Mouse (Mus musculus): Measurements from ENCODE around the gene Abcc12. TPM values are rescaled to one million over a fixed set of nuclear protein-coding genes. Genes with fewer than 3 reads are reported as not detected.
A peak's percentile ranks its signal among the peaks of the same experiment; 100 is the strongest.

Gene Abcc12
- total and polyA plus RNA-seq, 2 experiments from 2014 or later: 0.57 to 0.62 TPM

DNA sequence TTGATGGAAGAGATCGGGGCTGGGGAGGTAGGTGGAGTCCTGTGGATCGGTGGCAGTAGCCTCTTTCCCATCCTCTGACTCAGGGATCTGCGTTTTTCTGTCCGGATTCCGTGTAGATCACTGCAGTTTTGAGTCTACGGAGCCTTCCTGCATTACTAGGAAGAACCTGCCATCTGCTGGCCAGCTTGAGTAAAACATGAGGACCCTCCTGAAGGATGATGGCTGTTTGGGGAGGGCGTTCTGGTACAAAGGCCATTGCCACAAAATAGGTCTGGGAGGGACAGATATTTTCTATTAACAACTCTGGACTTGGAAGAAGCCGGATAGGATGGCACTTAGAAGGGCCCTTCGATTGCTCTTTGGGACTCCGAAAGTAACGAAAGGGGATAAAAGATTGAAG is 4.6 kb upstream of the Abcc12 start:
- H3K4me1 ChIP-seq (ENCODE audit: insufficient read depth): no peaks in the 10 kb centered on the region
- WGBS: 3% methylated on average over 11 of the region's 11 CpGs
- no peaks in the 10 kb centered on the region for H3K27me3 ChIP-seq (ENCODE audit: insufficient read depth, low read length)
- peak; percentile 94 for TF ChIP-seq CTCF (IDR thresholded peaks at IDR 0.05; ENCODE audit: low read depth)
- H3K27ac ChIP-seq (ENCODE audit: low read depth, low read length): peak overlapping the region; percentile 71
- H3K4me2 ChIP-seq (ENCODE audit: low read depth): peak overlapping the region; percentile 53
- peak overlapping the region; percentile 49 for H3K9ac ChIP-seq
- H3K4me3 ChIP-seq (ENCODE audit: low read depth, low read length): peak overlapping the region; percentile 43
- no peaks in the 10 kb centered on the region for H3K36me3 ChIP-seq (ENCODE audit: insufficient read depth)
- no peaks in the 10 kb centered on the region for H3K9me3 ChIP-seq (ENCODE audit: low read length)
- peak; percentile 86 for ATAC-seq
- peak; percentile 94 for DNase-seq

DNA sequence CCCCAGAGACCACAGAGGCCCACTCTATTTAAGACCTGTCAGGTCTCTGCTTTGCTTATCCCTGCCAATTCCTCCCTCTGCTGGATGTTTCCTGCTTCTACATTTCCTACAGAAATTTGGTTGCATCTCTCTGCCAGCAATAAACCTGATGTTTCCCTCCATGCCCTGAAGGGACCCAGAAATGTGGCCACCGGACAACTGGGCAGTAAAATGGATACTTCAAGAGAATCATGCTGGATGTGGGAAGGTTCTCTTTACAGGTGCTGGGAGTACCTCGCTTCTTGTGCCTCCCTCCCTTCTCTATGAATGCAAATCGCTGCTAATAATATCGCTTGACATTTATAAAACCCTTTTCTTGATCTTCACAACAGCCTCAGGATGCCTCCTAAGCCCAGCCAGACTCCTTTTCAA is 1.4 kb upstream of the Abcc12 start:
- 68% methylated on average over 4 of the region's 4 CpGs for WGBS
- H3K27me3 ChIP-seq (ENCODE audit: insufficient read depth, low read length): no peaks in the 10 kb centered on the region
- H3K9me3 ChIP-seq (ENCODE audit: low read length): no peaks in the 10 kb centered on the region
- no peak overlapping the region for H3K9ac ChIP-seq
- DNase-seq: peak; percentile 70
- ATAC-seq: no peak
- no peak overlapping the region for H3K4me2 ChIP-seq (ENCODE audit: low read depth)
- peaks cover 20% of the 10 kb centered on the region; the same call in 1 of the 2 replicates for H3K4me1 ChIP-seq (ENCODE audit: insufficient read depth)
- H3K36me3 ChIP-seq (ENCODE audit: insufficient read depth): no peaks in the 10 kb centered on the region
- H3K27ac ChIP-seq (ENCODE audit: low read depth, low read length): peak overlapping the region; percentile 58; the same call in 1 of the 2 replicates
- no peak overlapping the region for H3K4me3 ChIP-seq (ENCODE audit: low read depth, low read length)
- TF ChIP-seq CTCF (IDR thresholded peaks at IDR 0.05; ENCODE audit: low read depth): peak; percentile 79

- ATAC-seq (0 out of 2 replicates have a peak, but pooled peaks have one; percentile 17), DNase-seq (no peak)
- Histone ChIP-seq H3K4me3 (ENCODE audit: low read depth, low read length) (no peak overlapping the region), H3K4me1 (ENCODE audit: insufficient read depth) (peaks cover 20% of the 10 kb centered on the region; the same call in 1 of the 2 replicates), H3K36me3 (ENCODE audit: insufficient read depth) (no peaks in the 10 kb centered on the region), H3K4me2 (ENCODE audit: low read depth) (no peak overlapping the region), H3K27ac (ENCODE audit: low read depth, low read length) (peak overlapping the region; percentile 74), H3K27me3 (ENCODE audit: insufficient read depth, low read length) (no peaks in the 10 kb centered on the region), H3K9me3 (ENCODE audit: low read length) (no peaks in the 10 kb centered on the region), H3K9ac (no peak overlapping the region)
- WGBS: 68% methylated on average over 8 of the region's 8 CpGs
- no peak for TF ChIP-seq CTCF (IDR thresholded peaks at IDR 0.05; ENCODE audit: low read depth)
Observed at GRCm38 (mm10) chr8:86578693-86579092, 1.8 kb downstream of the Abcc12 start.

- Histone ChIP-seq H3K9me3 (ENCODE audit: low read length) (no peaks in the 10 kb centered on the region), H3K4me1 (ENCODE audit: insufficient read depth) (peaks cover 20% of the 10 kb centered on the region; the same call in 1 of the 2 replicates), H3K27ac (ENCODE audit: low read depth, low read length) (peak overlapping the region; percentile 74), H3K4me3 (ENCODE audit: low read depth, low read length) (no peak overlapping the region), H3K36me3 (ENCODE audit: insufficient read depth) (no peaks in the 10 kb centered on the region), H3K4me2 (ENCODE audit: low read depth) (no peak overlapping the region), H3K27me3 (ENCODE audit: insufficient read depth, low read length) (no peaks in the 10 kb centered on the region), H3K9ac (no peak overlapping the region)
- WGBS: 37% methylated on average over 9 of the region's 9 CpGs
- ATAC-seq (peak; percentile 89), DNase-seq (peak; percentile 89)
- no peak for TF ChIP-seq CTCF (IDR thresholded peaks at IDR 0.05; ENCODE audit: low read depth)
Observed at GRCm38 (mm10) chr8:86578076-86578475, 2.4 kb downstream of the Abcc12 start.

DNA sequence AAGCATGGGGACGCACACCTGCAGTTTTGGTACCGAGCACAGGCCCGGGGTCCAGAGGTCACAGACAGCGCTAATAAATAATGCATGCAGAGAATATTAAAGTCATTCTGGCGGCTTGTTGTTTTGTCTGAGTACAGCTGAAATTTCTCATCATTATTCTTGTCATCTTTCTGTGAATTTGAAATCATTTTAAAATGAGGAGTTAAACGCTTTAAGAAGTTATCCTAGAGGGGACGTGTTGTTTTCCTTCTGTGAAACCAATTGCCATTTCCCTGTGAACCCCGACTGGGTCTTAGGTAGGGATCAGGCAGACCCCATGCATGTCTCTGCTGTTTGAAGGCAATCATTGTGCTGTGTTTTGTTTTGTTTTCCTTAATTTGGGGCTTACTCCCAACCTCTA is 2.9 kb downstream of the Abcc12 start:
- Histone ChIP-seq H3K4me2 (ENCODE audit: low read depth) (no peak overlapping the region), H3K4me3 (ENCODE audit: low read depth, low read length) (no peak overlapping the region), H3K27me3 (ENCODE audit: insufficient read depth, low read length) (no peaks in the 10 kb centered on the region), H3K36me3 (ENCODE audit: insufficient read depth) (no peaks in the 10 kb centered on the region), H3K27ac (ENCODE audit: low read depth, low read length) (peak overlapping the region; percentile 74), H3K9ac (no peak overlapping the region), H3K9me3 (ENCODE audit: low read length) (no peaks in the 10 kb centered on the region), H3K4me1 (ENCODE audit: insufficient read depth) (peaks cover 20% of the 10 kb centered on the region; the same call in 1 of the 2 replicates)
- no peak for TF ChIP-seq CTCF (IDR thresholded peaks at IDR 0.05; ENCODE audit: low read depth)
- no peak for ATAC-seq
- 61% methylated on average over 8 of the region's 8 CpGs for whole genome bisulfite sequencing
- DNase-seq: no peak

GRCm38 (mm10) chr8:86563674-86564073 is 16.8 kb downstream of the Abcc12 start:
- Histone ChIP-seq H3K27ac (ENCODE audit: low read depth, low read length) (no peak overlapping the region), H3K9ac (no peak overlapping the region), H3K9me3 (ENCODE audit: low read length) (no peaks in the 10 kb centered on the region), H3K27me3 (ENCODE audit: insufficient read depth, low read length) (no peaks in the 10 kb centered on the region), H3K4me2 (ENCODE audit: low read depth) (no peak overlapping the region), H3K4me1 (ENCODE audit: insufficient read depth) (0 out of 2 replicates have a peak, but pooled peaks cover 3% of the 10 kb centered on the region), H3K4me3 (ENCODE audit: low read depth, low read length) (no peak overlapping the region), H3K36me3 (ENCODE audit: insufficient read depth) (no peaks in the 10 kb centered on the region)
- no peak for DNase-seq
- ATAC-seq: no peak
- no peak for TF ChIP-seq CTCF (IDR thresholded peaks at IDR 0.05; ENCODE audit: low read depth)
- WGBS: 87% methylated on average over 9 of the region's 9 CpGs

GRCm38 (mm10) chr8:86561737-86562136 is 18.7 kb downstream of the Abcc12 start:
- no peaks in the 10 kb centered on the region for H3K36me3 ChIP-seq (ENCODE audit: insufficient read depth)
- DNase-seq (no peak), ATAC-seq (no peak)
- no peaks in the 10 kb centered on the region for H3K27me3 ChIP-seq (ENCODE audit: insufficient read depth, low read length)
- no peaks in the 10 kb centered on the region for H3K9me3 ChIP-seq (ENCODE audit: low read length)
- H3K4me1 ChIP-seq (ENCODE audit: insufficient read depth): 0 out of 2 replicates have a peak, but pooled peaks cover 3% of the 10 kb centered on the region
- no peak overlapping the region for H3K27ac ChIP-seq (ENCODE audit: low read depth, low read length)
- no peak overlapping the region for H3K4me3 ChIP-seq (ENCODE audit: low read depth, low read length)
- no peak overlapping the region for H3K9ac ChIP-seq
- no peak for TF ChIP-seq CTCF (IDR thresholded peaks at IDR 0.05; ENCODE audit: low read depth)
- no peak overlapping the region for H3K4me2 ChIP-seq (ENCODE audit: low read depth)
- WGBS: 22% methylated on average over 1 of the region's 1 CpGs
